Mouse (Mus musculus): ENCODE results near the gene Tefm. TPM values are rescaled to one million over a fixed set of nuclear protein-coding genes. Genes with fewer than 3 reads are reported as not detected.
A peak's percentile ranks its signal among the peaks of the same experiment; 100 is the strongest.

The Tefm gene
- polyA plus RNA-seq, 1 experiment from 2014 or later = 16.3 TPM

- no peak for TF ChIP-seq CTCF (IDR thresholded peaks at IDR 0.05; ENCODE audit: low read depth)
- H3K27ac ChIP-seq (ENCODE audit: low read depth, low read length) = peak overlapping the region; percentile 73
- ATAC-seq = peak; percentile 78
- H3K4me3 ChIP-seq (ENCODE audit: low read depth, low read length) = no peak overlapping the region
- H3K4me1 ChIP-seq (replicated peaks; ENCODE audit: control insufficient read depth, insufficient read depth, low read length) = no peaks in the 10 kb centered on the region
- H3K27me3 ChIP-seq (replicated peaks; ENCODE audit: control insufficient read depth, insufficient read depth, low read length) = no peaks in the 10 kb centered on the region
- H3K4me2 ChIP-seq (replicated peaks; ENCODE audit: low read depth) = no peak overlapping the region
- H3K9ac ChIP-seq (ENCODE audit: low read depth, low read length) = no peak overlapping the region
- H3K36me3 ChIP-seq (ENCODE audit: control insufficient read depth, insufficient read depth) = 0 out of 2 replicates have a peak, but pooled peaks cover 2% of the 10 kb centered on the region
- WGBS = 44% methylated on average over 4 of the region's 4 CpGs
- H3K9me3 ChIP-seq (ENCODE audit: control insufficient read depth) = no peaks in the 10 kb centered on the region
Observed at GRCm38 (mm10) chr11:80171884-80172283, 29.9 kb upstream of the Tefm start.

- ATAC-seq = no peak
- Histone ChIP-seq H3K4me2 (replicated peaks; ENCODE audit: low read depth) (no peak overlapping the region), H3K4me1 (replicated peaks; ENCODE audit: control insufficient read depth, insufficient read depth, low read length) (no peaks in the 10 kb centered on the region), H3K4me3 (ENCODE audit: low read depth, low read length) (no peak overlapping the region), H3K27ac (ENCODE audit: low read depth, low read length) (peak overlapping the region; percentile 28; the same call in 1 of the 2 replicates), H3K9ac (ENCODE audit: low read depth, low read length) (no peak overlapping the region), H3K9me3 (ENCODE audit: control insufficient read depth) (no peaks in the 10 kb centered on the region), H3K36me3 (ENCODE audit: control insufficient read depth, insufficient read depth) (peaks cover 16% of the 10 kb centered on the region; the same call in 1 of the 2 replicates), H3K27me3 (replicated peaks; ENCODE audit: control insufficient read depth, insufficient read depth, low read length) (no peaks in the 10 kb centered on the region)
- TF ChIP-seq CTCF (IDR thresholded peaks at IDR 0.05; ENCODE audit: low read depth) = no peak
- WGBS = 58% methylated on average over 5 of the region's 5 CpGs
Observed at GRCm38 (mm10) chr11:80170351-80170750, 28.4 kb upstream of the Tefm start.

- H3K9ac ChIP-seq (ENCODE audit: low read depth, low read length) = no peak overlapping the region
- no peak overlapping the region for H3K4me3 ChIP-seq (ENCODE audit: low read depth, low read length)
- peaks cover 16% of the 10 kb centered on the region; the same call in 1 of the 2 replicates for H3K36me3 ChIP-seq (ENCODE audit: control insufficient read depth, insufficient read depth)
- no peak overlapping the region for H3K27ac ChIP-seq (ENCODE audit: low read depth, low read length)
- 85% methylated on average over 3 of the region's 3 CpGs for WGBS
- TF ChIP-seq CTCF (IDR thresholded peaks at IDR 0.05; ENCODE audit: low read depth) = no peak
- H3K4me2 ChIP-seq (replicated peaks; ENCODE audit: low read depth) = no peak overlapping the region
- H3K4me1 ChIP-seq (replicated peaks; ENCODE audit: control insufficient read depth, insufficient read depth, low read length) = no peaks in the 10 kb centered on the region
- no peaks in the 10 kb centered on the region for H3K9me3 ChIP-seq (ENCODE audit: control insufficient read depth)
- no peaks in the 10 kb centered on the region for H3K27me3 ChIP-seq (replicated peaks; ENCODE audit: control insufficient read depth, insufficient read depth, low read length)
- ATAC-seq = no peak
Observed at GRCm38 (mm10) chr11:80169629-80170028, 27.7 kb upstream of the Tefm start.

- H3K27me3 ChIP-seq (replicated peaks; ENCODE audit: control insufficient read depth, insufficient read depth, low read length) = no peaks in the 10 kb centered on the region
- H3K36me3 ChIP-seq (ENCODE audit: control insufficient read depth, insufficient read depth) = peaks cover 16% of the 10 kb centered on the region; the same call in 1 of the 2 replicates
- no peak overlapping the region for H3K9ac ChIP-seq (ENCODE audit: low read depth, low read length)
- WGBS = 41% methylated on average over 4 of the region's 4 CpGs
- H3K4me1 ChIP-seq (replicated peaks; ENCODE audit: control insufficient read depth, insufficient read depth, low read length) = no peaks in the 10 kb centered on the region
- ATAC-seq = peak; percentile 73
- TF ChIP-seq CTCF (IDR thresholded peaks at IDR 0.05; ENCODE audit: low read depth) = no peak
- no peak overlapping the region for H3K4me2 ChIP-seq (replicated peaks; ENCODE audit: low read depth)
- H3K27ac ChIP-seq (ENCODE audit: low read depth, low read length) = peak overlapping the region; percentile 77
- H3K9me3 ChIP-seq (ENCODE audit: control insufficient read depth) = no peaks in the 10 kb centered on the region
- H3K4me3 ChIP-seq (ENCODE audit: low read depth, low read length) = no peak overlapping the region
Observed at GRCm38 (mm10) chr11:80168611-80169249, 26.8 kb upstream of the Tefm start.

- Histone ChIP-seq H3K27ac (ENCODE audit: low read depth, low read length) (peak overlapping the region; percentile 77), H3K4me3 (ENCODE audit: low read depth, low read length) (no peak overlapping the region)
- 80% methylated on average over 9 of the region's 9 CpGs for whole genome bisulfite sequencing
Observed at GRCm38 (mm10) chr11:80168121-80168520, 26.1 kb upstream of the Tefm start.

GRCm38 (mm10) chr11:80164224-80164623, 22.2 kb upstream of the Tefm start:
- H3K4me2 ChIP-seq (replicated peaks; ENCODE audit: low read depth) = no peak overlapping the region
- 43% methylated on average over 2 of the region's 2 CpGs for WGBS
- no peak overlapping the region for H3K4me3 ChIP-seq (ENCODE audit: low read depth, low read length)
- no peaks in the 10 kb centered on the region for H3K4me1 ChIP-seq (replicated peaks; ENCODE audit: control insufficient read depth, insufficient read depth, low read length)
- H3K27me3 ChIP-seq (replicated peaks; ENCODE audit: control insufficient read depth, insufficient read depth, low read length) = no peaks in the 10 kb centered on the region
- H3K27ac ChIP-seq (ENCODE audit: low read depth, low read length) = no peak overlapping the region
- H3K9ac ChIP-seq (ENCODE audit: low read depth, low read length) = no peak overlapping the region
- no peak for TF ChIP-seq CTCF (IDR thresholded peaks at IDR 0.05; ENCODE audit: low read depth)
- peaks cover 23% of the 10 kb centered on the region; the same call in 1 of the 2 replicates for H3K36me3 ChIP-seq (ENCODE audit: control insufficient read depth, insufficient read depth)
- no peaks in the 10 kb centered on the region for H3K9me3 ChIP-seq (ENCODE audit: control insufficient read depth)
- no peak for ATAC-seq

More at GRCm38 (mm10) chr11:80168121-80168520, 26.1 kb upstream of the Tefm start:
- ATAC-seq = no peak
- H3K4me1 ChIP-seq (replicated peaks; ENCODE audit: control insufficient read depth, insufficient read depth, low read length) = no peaks in the 10 kb centered on the region
- no peak overlapping the region for H3K9ac ChIP-seq (ENCODE audit: low read depth, low read length)
- no peak for TF ChIP-seq CTCF (IDR thresholded peaks at IDR 0.05; ENCODE audit: low read depth)
- no peaks in the 10 kb centered on the region for H3K27me3 ChIP-seq (replicated peaks; ENCODE audit: control insufficient read depth, insufficient read depth, low read length)
- peaks cover 16% of the 10 kb centered on the region; the same call in 1 of the 2 replicates for H3K36me3 ChIP-seq (ENCODE audit: control insufficient read depth, insufficient read depth)
- H3K9me3 ChIP-seq (ENCODE audit: control insufficient read depth) = no peaks in the 10 kb centered on the region
- H3K4me2 ChIP-seq (replicated peaks; ENCODE audit: low read depth) = no peak overlapping the region

Measured in intestine, postnatal 0 days (tissue).